ENCODE assay signal across 23 mouse cellular contexts in genomic region chr1:133463138-133463537, GRCm38 (mm10). TPM values are rescaled to one million over a fixed set of nuclear protein-coding genes. Genes with fewer than 3 reads are reported as not detected.
DNase-seq lines count a peak whose midpoint lies in the region; ATAC-seq lines count a peak whose summit lies in the region.
"Had no signal": no experiment of that assay in that cellular context is flagged by ENCODE, and none has a peak within 500 bp of the region (broad histone marks: within the 10 kb centered on the region; RNA-seq: fewer than 3 reads in every experiment).

No protein-coding gene starts in this region.

- peaks cover 15% of the 10 kb centered on the region for H3K4me1 ChIP-seq in kidney, embryonic 15.5 days
- H3K4me1 ChIP-seq in midbrain, embryonic 11.5 days (ENCODE audit: control insufficient read depth, insufficient read depth, low read length) = no peaks in the 10 kb centered on the region
- H3K4me1 ChIP-seq in midbrain, embryonic 15.5 days = no peaks in the 10 kb centered on the region
- peaks cover 8% of the 10 kb centered on the region for H3K4me1 ChIP-seq in intestine, embryonic 16.5 days (ENCODE audit: control insufficient read depth, insufficient read depth, low read length)
- H3K4me1 ChIP-seq: forebrain, embryonic 12.5 days; forebrain, embryonic 15.5 days had no signal

- H3K4me3 ChIP-seq in kidney, embryonic 15.5 days (replicated peaks) = no peak overlapping the region
- no peak overlapping the region for H3K4me3 ChIP-seq in midbrain, embryonic 11.5 days (ENCODE audit: low read depth, low read length)
- no peak overlapping the region for H3K4me3 ChIP-seq in midbrain, embryonic 15.5 days
- H3K4me3 ChIP-seq in intestine, embryonic 16.5 days (ENCODE audit: low read length) = no peak overlapping the region
- H3K4me3 ChIP-seq: forebrain, embryonic 12.5 days; forebrain, embryonic 15.5 days; heart, embryonic 12.5 days; heart, embryonic 15.5 days; hindbrain, embryonic 10.5 days; hindbrain, embryonic 13.5 days had no signal

- no peak overlapping the region for H3K9ac ChIP-seq in kidney, embryonic 15.5 days
- H3K9ac ChIP-seq in midbrain, embryonic 11.5 days (ENCODE audit: low read length) = no peak overlapping the region
- no peak overlapping the region for H3K9ac ChIP-seq in midbrain, embryonic 15.5 days
- no peak overlapping the region for H3K9ac ChIP-seq in intestine, embryonic 16.5 days (ENCODE audit: low read depth, low read length)
- H3K9ac ChIP-seq: forebrain, embryonic 12.5 days; forebrain, embryonic 15.5 days; heart, embryonic 12.5 days; heart, embryonic 15.5 days; hindbrain, embryonic 13.5 days had no signal

- H3K27ac ChIP-seq in kidney, embryonic 15.5 days = no peak overlapping the region
- no peak overlapping the region for H3K27ac ChIP-seq in midbrain, embryonic 11.5 days (ENCODE audit: low read depth, low read length)
- no peak overlapping the region for H3K27ac ChIP-seq in midbrain, embryonic 15.5 days
- 0 out of 2 replicates have a peak overlapping the region, but pooled peaks have one; percentile 18 for H3K27ac ChIP-seq in intestine, embryonic 16.5 days (ENCODE audit: low read length)
- H3K27ac ChIP-seq: forebrain, embryonic 12.5 days; forebrain, embryonic 15.5 days; heart, embryonic 15.5 days; hindbrain, embryonic 10.5 days; hindbrain, embryonic 13.5 days had no signal

- no peaks in the 10 kb centered on the region for H3K36me3 ChIP-seq in kidney, embryonic 15.5 days
- H3K36me3 ChIP-seq in midbrain, embryonic 11.5 days (ENCODE audit: control insufficient read depth, insufficient read depth, low read length) = no peaks in the 10 kb centered on the region
- no peaks in the 10 kb centered on the region for H3K36me3 ChIP-seq in midbrain, embryonic 15.5 days (replicated peaks)
- H3K36me3 ChIP-seq in intestine, embryonic 16.5 days (ENCODE audit: control insufficient read depth, insufficient read depth, low read length) = no peaks in the 10 kb centered on the region
- H3K36me3 ChIP-seq: forebrain, embryonic 12.5 days; forebrain, embryonic 15.5 days; heart, embryonic 12.5 days; heart, embryonic 15.5 days; hindbrain, embryonic 10.5 days; hindbrain, embryonic 13.5 days had no signal

- H3K9me3 ChIP-seq in kidney, embryonic 15.5 days (replicated peaks) = no peaks in the 10 kb centered on the region
- H3K9me3 ChIP-seq in midbrain, embryonic 11.5 days (ENCODE audit: control insufficient read depth, low read length) = no peaks in the 10 kb centered on the region
- H3K9me3 ChIP-seq in midbrain, embryonic 15.5 days = no peaks in the 10 kb centered on the region
- H3K9me3 ChIP-seq in intestine, embryonic 16.5 days (ENCODE audit: control insufficient read depth, low read length) = no peaks in the 10 kb centered on the region; the same call in 1 of the 2 replicates
- H3K9me3 ChIP-seq: forebrain, embryonic 12.5 days; forebrain, embryonic 15.5 days; heart, embryonic 15.5 days; hindbrain, embryonic 13.5 days had no signal

- no peak for ATAC-seq in kidney, embryonic 15.5 days (replicated peaks; ENCODE audit: low FRiP score)
- no peak for ATAC-seq in midbrain, embryonic 11.5 days (ENCODE audit: low FRiP score)
- ATAC-seq in midbrain, embryonic 15.5 days (replicated peaks) = no peak
- peak; percentile 65 for ATAC-seq in intestine, embryonic 16.5 days
- ATAC-seq: activated CD4-positive, CD25-positive, alpha-beta regulatory T cell, adult 4 months; forebrain, embryonic 15.5 days had no signal

- peak; percentile 14 for DNase-seq in kidney, adult 9 months
- DNase-seq in midbrain, embryonic 11.5 days (ENCODE audit: low spot score, missing footprints) = peak; percentile 39
- DNase-seq in cerebellum, adult 11-12 months = no peak
- no peak for DNase-seq in ovary, postnatal 36 days (ENCODE audit: low spot score)
- DNase-seq: adrenal gland, adult 8-10 months; adrenal gland, postnatal 25 days; cerebellum, adult 18-20 months; cerebellum, adult 9-10 months; cerebellum, postnatal 14 days; gastrocnemius, postnatal 25 days; heart, adult 18-20 months; heart, postnatal 10 days; heart, postnatal 36 days had no signal

- WGBS in kidney, embryonic 15.5 days = 81% methylated on average over 5 of the region's 5 CpGs
- 90% methylated on average over 5 of the region's 5 CpGs for WGBS in midbrain, embryonic 11.5 days
- 95% methylated on average over 5 of the region's 5 CpGs for WGBS in midbrain, embryonic 15.5 days
- WGBS in intestine, embryonic 16.5 days = 59% methylated on average over 5 of the region's 5 CpGs

- no peak overlapping the region for H3K4me2 ChIP-seq in kidney, embryonic 15.5 days
- no peak overlapping the region for H3K4me2 ChIP-seq in midbrain, embryonic 11.5 days
- no peak overlapping the region for H3K4me2 ChIP-seq in midbrain, embryonic 15.5 days
- no peak overlapping the region for H3K4me2 ChIP-seq in intestine, embryonic 16.5 days (ENCODE audit: low read depth, low read length)
- H3K4me2 ChIP-seq: forebrain, embryonic 12.5 days; forebrain, embryonic 15.5 days; heart, embryonic 12.5 days; heart, embryonic 15.5 days; hindbrain, embryonic 13.5 days had no signal

- no peaks in the 10 kb centered on the region for H3K27me3 ChIP-seq in kidney, embryonic 15.5 days
- no peaks in the 10 kb centered on the region for H3K27me3 ChIP-seq in midbrain, embryonic 11.5 days (ENCODE audit: control insufficient read depth, insufficient read depth, low read length)
- no peaks in the 10 kb centered on the region for H3K27me3 ChIP-seq in midbrain, embryonic 15.5 days (replicated peaks)
- H3K27me3 ChIP-seq in intestine, embryonic 16.5 days (replicated peaks; ENCODE audit: control insufficient read depth, insufficient read depth, low read length) = no peaks in the 10 kb centered on the region
- H3K27me3 ChIP-seq: forebrain, embryonic 12.5 days; forebrain, embryonic 15.5 days; heart, embryonic 12.5 days; heart, embryonic 15.5 days; hindbrain, embryonic 13.5 days had no signal

RNA-seq across cellular contexts. Expression of gene Sox13, which starts 39.0 kb away (rescaled TPM):
- 15.0 and 16.2 TPM in 2 replicates for polyA plus RNA-seq in kidney, embryonic 15.5 days (2015; fragmentation: Nextera tagmentation; extraction: Ambion mirVana)
- polyA plus RNA-seq in midbrain, embryonic 11.5 days (2014; fragmentation: Nextera tagmentation; extraction: Ambion mirVana) = 22.3 and 23.9 TPM in 2 replicates
- 6.5 and 7.4 TPM in 2 replicates for polyA plus RNA-seq in midbrain, embryonic 15.5 days (2015; fragmentation: Nextera tagmentation; extraction: Ambion mirVana)
- polyA plus RNA-seq in intestine, embryonic 16.5 days (2015; fragmentation: Nextera tagmentation; extraction: Ambion mirVana) = 5.5 and 7.0 TPM in 2 replicates
- polyA plus RNA-seq: activated CD4-positive, CD25-positive, alpha-beta regulatory T cell, adult 4 months had no signal

Comparison
In these comparisons a context has a peak if more than half of its experiments do, and no peak if none do; other contexts are left out.
1. DNase-seq: peak in kidney, adult 9 months (single experiment) and midbrain, embryonic 11.5 days (single experiment); none in cerebellum, adult 11-12 months (single experiment) and ovary, postnatal 36 days (single experiment).